Mouse (Mus musculus): ENCODE measurements around the gene Ypel5.

DNA sequence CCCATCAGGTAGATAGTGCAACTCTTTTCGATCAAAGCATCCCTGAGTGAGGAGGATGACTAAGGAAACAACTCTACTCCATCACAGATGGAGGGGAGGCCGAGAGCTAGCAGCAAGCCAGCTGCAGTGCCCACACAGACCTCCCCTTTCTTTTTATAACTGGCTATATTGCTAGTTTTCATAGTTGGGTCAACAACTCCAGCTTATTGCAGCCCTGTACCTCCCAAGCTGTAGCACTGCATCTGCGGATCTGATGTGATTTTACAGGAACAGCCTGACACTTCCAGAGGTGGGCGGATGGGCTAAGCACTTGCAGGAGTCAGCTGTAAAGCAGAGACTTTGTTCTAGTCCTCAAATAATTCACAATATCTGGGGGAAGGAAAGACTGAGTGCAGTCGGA lies 18.7 kb upstream of the Ypel5 start:
- TF ChIP-seq CTCF (IDR thresholded peaks at IDR 0.05) (no peak), EP300 (IDR thresholded peaks at IDR 0.05; ENCODE audit: insufficient read depth, low read depth, low read length) (no peak), POLR2A (IDR thresholded peaks at IDR 0.05; ENCODE audit: insufficient read depth, low read depth, low read length) (no peak)
